8 mouse cellular contexts compared by ENCODE assay signal in the genomic region with DNA sequence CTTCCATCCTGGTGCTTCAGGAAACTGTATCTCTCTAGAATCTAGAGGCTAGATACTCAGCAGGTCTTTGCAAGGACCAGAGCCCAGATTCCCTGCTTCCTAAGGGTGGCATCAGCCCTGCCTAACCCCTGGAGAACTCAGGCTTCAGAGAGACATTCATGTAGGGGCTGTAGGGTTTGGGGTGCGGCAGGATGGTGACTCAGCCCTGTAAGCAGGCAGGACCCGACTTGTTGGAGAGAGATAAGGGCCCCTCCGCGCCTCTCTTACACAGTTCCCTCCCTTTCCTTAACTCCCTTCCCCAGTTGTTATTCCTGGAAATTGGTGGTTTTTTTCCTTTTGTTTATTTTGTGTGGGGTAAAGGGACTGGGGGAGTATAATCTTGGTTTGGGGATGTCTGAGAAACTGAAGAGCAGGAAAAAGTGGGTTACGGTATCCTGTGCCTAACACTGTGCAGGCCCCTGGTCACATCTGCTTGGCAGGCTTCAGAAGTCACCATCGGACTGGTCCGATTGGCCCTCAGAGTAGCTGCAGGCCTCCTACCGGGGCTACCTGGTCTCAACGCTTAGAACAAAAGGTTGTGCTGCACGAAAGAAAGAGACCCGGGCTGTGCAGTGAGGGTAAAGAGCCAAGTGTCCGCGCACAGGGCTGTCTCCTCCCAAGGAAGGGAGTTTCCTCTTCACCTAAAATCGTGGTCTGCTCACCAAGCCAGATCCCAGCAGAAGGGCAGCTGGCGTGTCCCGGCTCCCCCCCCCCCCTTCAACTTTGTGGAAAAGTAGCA. TPM values are rescaled to one million over a fixed set of nuclear protein-coding genes. Genes with fewer than 3 reads are reported as not detected.
DNase-seq lines count a peak whose midpoint lies in the region; ATAC-seq and TF ChIP-seq lines count a peak whose summit lies in the region.

No protein-coding gene starts in this region.

- peak overlapping the region; percentile 87 for H3K4me2 ChIP-seq in heart, embryonic 16.5 days (ENCODE audit: low read depth, low read length)

- no peaks in the 10 kb centered on the region for H3K36me3 ChIP-seq in C2C12 (ENCODE audit: control insufficient read depth, insufficient read depth)
- H3K36me3 ChIP-seq in heart, embryonic 16.5 days (ENCODE audit: control insufficient read depth, insufficient read depth) = no peaks in the 10 kb centered on the region
- H3K36me3 ChIP-seq in megakaryocyte, embryonic 14.5 days (replicated peaks; ENCODE audit: low read length) = peaks cover 6% of the 10 kb centered on the region

- peak overlapping the region; percentile 38 for H3K4me3 ChIP-seq in C2C12 (ENCODE audit: insufficient read depth, poor library complexity, severe bottlenecking)
- H3K4me3 ChIP-seq in heart, embryonic 16.5 days (ENCODE audit: low read length) = peak overlapping the region; percentile 55
- peak overlapping the region; percentile 90 for H3K4me3 ChIP-seq in megakaryocyte, embryonic 14.5 days (replicated peaks)

- peak overlapping the region; percentile 64; the same call in 1 of the 2 replicates for H3K9ac ChIP-seq in heart, embryonic 16.5 days (ENCODE audit: low read length)

- no peak overlapping the region for H3K27ac ChIP-seq in heart, embryonic 16.5 days (ENCODE audit: low read length)

- DNase-seq in R1 (ENCODE audit: low read depth, low spot score) = peak; percentile 40
- no peak for DNase-seq in right cerebral cortex, adult 2 months (ENCODE audit: low spot score in 2 of 2)
- DNase-seq in Muller cell, postnatal 12 days (ENCODE audit: inconsistent ontology term) = no peak
- no peak for DNase-seq in adipocyte (ENCODE audit: low spot score)
- DNase-seq in layer of hippocampus, postnatal 10 days (ENCODE audit: low spot score in 2 of 2) = no peak

- H3K9me3 ChIP-seq in heart, embryonic 16.5 days (replicated peaks; ENCODE audit: control insufficient read depth, low read length) = peaks cover 8% of the 10 kb centered on the region
- H3K9me3 ChIP-seq in megakaryocyte, embryonic 14.5 days = peaks cover 9% of the 10 kb centered on the region

- no peaks in the 10 kb centered on the region for H3K27me3 ChIP-seq in C2C12 (ENCODE audit: control insufficient read depth, insufficient read depth, insufficient read length)
- H3K27me3 ChIP-seq in heart, embryonic 16.5 days (ENCODE audit: control insufficient read depth, insufficient read depth, low read length) = peaks cover 30% of the 10 kb centered on the region
- H3K27me3 ChIP-seq in megakaryocyte, embryonic 14.5 days (replicated peaks) = peaks cover 2% of the 10 kb centered on the region

- 0 out of 2 replicates have a peak, but pooled peaks have one; percentile 43 for ATAC-seq in heart, embryonic 16.5 days (replicated peaks; ENCODE audit: extremely low read depth, insufficient read depth, low FRiP score)

- no peaks in the 10 kb centered on the region for H3K79me3 ChIP-seq in C2C12 (ENCODE audit: low read depth)

- H3K79me2 ChIP-seq in C2C12 (ENCODE audit: control insufficient read depth, insufficient read depth) = no peaks in the 10 kb centered on the region

- 9% methylated on average over 16 of the region's 16 CpGs for WGBS in heart, embryonic 16.5 days

- peak overlapping the region; percentile 34 for H3ac ChIP-seq in C2C12 (ENCODE audit: control insufficient read depth, insufficient read length, low read depth)

- H3K4me1 ChIP-seq in heart, embryonic 16.5 days (ENCODE audit: control insufficient read depth, insufficient read depth, low read length) = peaks cover 15% of the 10 kb centered on the region
- H3K4me1 ChIP-seq in megakaryocyte, embryonic 14.5 days = peaks cover 71% of the 10 kb centered on the region

- TF ChIP-seq CTCF in C2C12 (IDR thresholded peaks at IDR 0.05; ENCODE audit: control insufficient read depth, insufficient read depth, insufficient read length) = no peak

TF ChIP-seq in C2C12, 6 proteins besides CTCF, POLR2A, EP300 and RAD21:
- TF ChIP-seq MAX (IDR thresholded peaks at IDR 0.05) (no peak), FOSL1 (IDR thresholded peaks at IDR 0.05; ENCODE audit: insufficient read depth, low read length, poor library complexity, severe bottlenecking) (no peak), CEBPB (IDR thresholded peaks at IDR 0.05; ENCODE audit: low read depth) (no peak), MYOG (IDR thresholded peaks at IDR 0.05; ENCODE audit: control insufficient read depth, extremely low read depth, insufficient read length) (no peak), MYOD1 (IDR thresholded peaks at IDR 0.05; ENCODE audit: control insufficient read depth, insufficient read length, low read depth) (no peak), USF1 (IDR thresholded peaks at IDR 0.05; ENCODE audit: low read depth) (no peak)

RNA-seq across cellular contexts. Expression of gene Plek2, which starts 4.1 kb away (rescaled TPM):
- 2.4 TPM for polyA plus RNA-seq in C2C12 (2012; fragmentation: generic; extraction: Trizol)
- 2.3 and 2.4 TPM in 2 replicates for polyA plus RNA-seq in heart, embryonic 16.5 days (2015; fragmentation: Nextera tagmentation; extraction: Ambion mirVana)
- polyA plus RNA-seq in megakaryocyte, embryonic 14.5 days (2012; ENCODE audit: insufficient read depth, low replicate concordance) = 0.67 TPM in 1 of 2 replicates, not detected in the other
- under 1 TPM; 0.30 to 0.56 TPM for total RNA-seq in layer of hippocampus, postnatal 10 days (2021)

RNA-seq across cellular contexts. Expression of gene Eif2s1, which starts 49.3 kb away (rescaled TPM):
- 63.0 TPM for polyA plus RNA-seq in C2C12 (2012; fragmentation: generic; extraction: Trizol)
- 153 and 161 TPM in 2 replicates for polyA plus RNA-seq in heart, embryonic 16.5 days (2015; fragmentation: Nextera tagmentation; extraction: Ambion mirVana)
- polyA plus RNA-seq in megakaryocyte, embryonic 14.5 days (2012; ENCODE audit: insufficient read depth, low replicate concordance) = 0.48 and 13.8 TPM in 2 replicates
- total RNA-seq in layer of hippocampus, postnatal 10 days (2021) = 10 to 100 TPM; 49.4 to 60.6 TPM

RNA-seq across cellular contexts. Expression of gene Atp6v1d, which starts 49.4 kb away (rescaled TPM):
- 32.8 TPM for polyA plus RNA-seq in C2C12 (2012; fragmentation: generic; extraction: Trizol)
- polyA plus RNA-seq in heart, embryonic 16.5 days (2015; fragmentation: Nextera tagmentation; extraction: Ambion mirVana) = 68.0 and 84.8 TPM in 2 replicates
- 0.60 and 8.3 TPM in 2 replicates for polyA plus RNA-seq in megakaryocyte, embryonic 14.5 days (2012; ENCODE audit: insufficient read depth, low replicate concordance)
- total RNA-seq in layer of hippocampus, postnatal 10 days (2021) = 100 to 1,000 TPM; 181 to 190 TPM

Comparison
In these comparisons a context has a peak if more than half of its experiments do, and no peak if none do; other contexts are left out.
1. H3K4me3 ChIP-seq: peak in every context shown above with its lines; median percentile 90 in megakaryocyte, embryonic 14.5 days; 55 in heart, embryonic 16.5 days; 38 in C2C12.